Mouse (Mus musculus): ENCODE results near the gene Lmna.

DNA sequence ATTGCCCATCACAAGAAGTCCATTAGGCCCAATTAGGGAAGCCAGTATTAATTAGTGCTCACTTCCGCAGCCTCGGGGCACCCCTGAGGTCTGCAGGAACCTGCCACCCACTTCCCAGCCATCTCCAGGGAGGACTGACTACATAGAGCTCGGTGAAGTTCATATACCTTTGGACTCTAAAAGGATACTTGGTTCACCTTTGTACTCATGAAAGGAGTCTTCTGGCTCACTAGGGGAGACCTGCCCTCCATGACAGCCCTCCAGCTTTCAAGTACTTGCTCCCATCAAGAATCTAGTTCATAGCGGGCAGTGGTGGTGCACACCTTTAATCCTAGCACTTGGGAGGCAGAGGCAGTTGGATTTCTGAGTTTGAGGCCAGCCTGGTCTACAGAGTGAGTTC is 8.7 kb upstream of the Lmna start:
- no peak for TF ChIP-seq POLR2A (IDR thresholded peaks at IDR 0.05; ENCODE audit: borderline replicate concordance, insufficient read depth, low read length)
- no peak for TF ChIP-seq CTCF (IDR thresholded peaks at IDR 0.05; ENCODE audit: borderline replicate concordance, insufficient read depth, low read depth, low read length)
